Mouse (Mus musculus): ENCODE results near the gene Zfp62. TPM values are rescaled to one million over a fixed set of nuclear protein-coding genes. Genes with fewer than 3 reads are reported as not detected.

The Zfp62 gene
- total RNA-seq, 2 experiments from 2014 or later: 21.5 to 29.6 TPM

DNA sequence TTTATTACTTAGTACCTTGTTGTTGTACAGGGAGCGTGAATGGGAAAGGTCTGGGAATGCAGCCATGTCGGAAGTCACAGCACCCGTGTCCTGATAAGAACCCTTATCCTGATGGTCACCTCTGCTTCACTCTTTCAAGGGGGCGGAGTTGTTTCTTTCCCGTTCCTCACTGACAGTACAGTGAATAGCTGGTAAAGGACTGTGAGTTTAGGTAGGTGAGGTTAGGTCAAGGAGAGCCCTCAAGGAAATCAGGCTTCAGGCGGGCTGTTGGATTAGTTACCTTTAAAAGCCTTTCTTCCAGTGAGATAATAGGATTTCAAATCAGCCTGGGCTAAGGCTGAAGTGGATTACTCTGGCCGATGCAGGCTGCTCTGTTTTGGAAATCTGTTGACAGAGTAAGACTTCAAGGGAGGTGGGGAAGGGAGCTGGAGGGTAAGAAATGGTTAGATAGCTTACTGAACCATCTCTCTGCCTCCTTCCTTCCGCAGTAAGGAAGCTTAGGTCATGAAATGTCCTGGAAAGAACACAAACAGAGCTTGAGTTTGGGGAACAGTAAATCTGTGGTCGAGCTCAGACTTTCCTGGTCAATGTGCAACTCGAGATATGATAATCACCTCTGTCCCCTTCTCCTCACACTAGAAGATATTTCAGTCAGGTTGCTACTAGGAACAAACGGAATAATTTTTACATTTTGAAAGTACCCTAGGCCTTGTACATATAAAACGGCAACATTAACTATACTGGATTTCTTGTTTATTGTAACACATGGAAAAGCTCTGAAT lies 42.7 kb downstream of the Zfp62 start:
- intact Hi-C loops (cut with DNase I): loop anchor here (2.0 kb wide), 1 partner anchor 43 kb away; the partner anchor contains the start of gene Zfp62

DNA sequence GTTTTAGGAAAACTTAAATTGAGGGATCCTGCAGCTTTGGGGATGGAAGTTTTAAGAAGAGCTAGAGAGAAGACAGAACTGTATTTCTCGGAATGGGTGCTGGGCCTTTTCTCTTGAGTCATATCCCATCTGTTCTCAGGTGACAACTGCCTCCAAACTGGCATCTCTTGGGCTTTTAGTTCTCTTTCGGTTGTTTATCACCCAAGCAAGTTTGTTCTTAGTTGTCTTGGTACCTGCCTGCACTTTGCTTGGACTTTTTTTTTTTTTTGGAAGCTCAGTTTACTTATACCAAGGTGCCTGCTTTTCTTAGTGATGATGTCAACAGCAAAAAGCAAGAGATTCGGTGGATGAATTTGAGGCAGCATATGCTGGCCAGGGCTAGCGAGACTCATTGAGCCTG lies 43.4 kb downstream of the Zfp62 start:
- intact Hi-C loops (cut with DNase I): no loop called here
- no peak for DNase-seq (ENCODE audit: low spot score)

More for the DNA sequence above, 42.7 kb downstream of the Zfp62 start:
- DNase-seq (ENCODE audit: low spot score): no peak

DNA sequence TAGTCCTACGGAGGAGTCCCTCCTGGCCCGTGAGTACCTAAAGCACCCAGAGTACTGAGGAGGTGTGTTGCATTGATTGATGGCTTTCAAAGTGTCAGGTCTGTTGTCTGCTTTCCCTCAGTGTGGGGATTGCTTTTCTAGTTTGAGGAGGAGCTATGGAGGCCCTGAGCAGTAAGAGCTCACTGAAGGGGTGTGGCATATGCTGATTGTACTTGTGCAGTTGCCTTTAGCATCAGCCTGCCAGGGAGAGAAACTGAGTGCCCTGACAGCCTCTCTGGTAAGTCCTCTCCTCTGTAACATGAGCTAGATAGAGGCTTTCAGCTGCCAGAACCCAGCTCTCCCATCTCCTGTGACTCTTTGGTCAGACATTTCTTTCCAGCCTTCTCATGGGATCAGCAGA lies 44.2 kb downstream of the Zfp62 start:
- intact Hi-C loops (cut with DNase I): no loop called here
- no peak for DNase-seq (ENCODE audit: low spot score)

DNA sequence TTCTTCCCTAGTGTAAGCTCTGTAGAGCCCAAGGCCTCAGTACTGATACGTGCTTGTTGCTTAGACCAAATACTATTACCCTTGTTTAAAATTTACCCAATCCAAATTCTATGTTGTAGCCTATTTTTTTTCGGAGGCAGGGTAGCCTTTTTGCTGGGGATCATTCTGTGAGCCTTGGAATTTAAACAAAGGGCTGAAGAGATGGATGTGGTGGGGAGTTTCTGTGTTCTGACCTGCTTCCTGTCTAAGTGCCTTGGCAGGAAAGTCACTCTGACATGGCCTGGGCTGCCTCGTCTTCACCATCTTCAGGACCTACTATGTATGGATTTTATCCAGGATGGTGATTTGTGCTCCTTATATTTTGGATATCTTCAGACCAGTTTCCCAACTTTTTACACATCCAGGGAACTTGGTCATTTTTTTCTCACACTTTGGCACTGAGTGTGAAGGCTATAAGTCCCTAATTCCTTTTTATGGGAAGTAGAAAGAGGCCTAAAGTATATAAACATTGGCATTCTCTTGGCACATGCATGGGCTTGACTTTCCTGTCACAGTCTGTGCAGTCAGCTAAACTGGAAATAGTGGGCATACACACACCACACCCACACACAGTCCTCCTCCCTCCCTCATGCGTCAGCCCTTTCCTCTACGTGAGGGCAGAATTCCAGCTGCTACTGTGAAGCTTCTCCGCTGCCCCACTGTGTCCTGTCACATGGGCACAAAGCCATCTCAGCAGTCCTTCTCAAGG lies 45.3 kb downstream of the Zfp62 start:
- DNase-seq (ENCODE audit: low spot score): peak; percentile 37
- intact Hi-C loops (cut with DNase I): no loop called here

DNA sequence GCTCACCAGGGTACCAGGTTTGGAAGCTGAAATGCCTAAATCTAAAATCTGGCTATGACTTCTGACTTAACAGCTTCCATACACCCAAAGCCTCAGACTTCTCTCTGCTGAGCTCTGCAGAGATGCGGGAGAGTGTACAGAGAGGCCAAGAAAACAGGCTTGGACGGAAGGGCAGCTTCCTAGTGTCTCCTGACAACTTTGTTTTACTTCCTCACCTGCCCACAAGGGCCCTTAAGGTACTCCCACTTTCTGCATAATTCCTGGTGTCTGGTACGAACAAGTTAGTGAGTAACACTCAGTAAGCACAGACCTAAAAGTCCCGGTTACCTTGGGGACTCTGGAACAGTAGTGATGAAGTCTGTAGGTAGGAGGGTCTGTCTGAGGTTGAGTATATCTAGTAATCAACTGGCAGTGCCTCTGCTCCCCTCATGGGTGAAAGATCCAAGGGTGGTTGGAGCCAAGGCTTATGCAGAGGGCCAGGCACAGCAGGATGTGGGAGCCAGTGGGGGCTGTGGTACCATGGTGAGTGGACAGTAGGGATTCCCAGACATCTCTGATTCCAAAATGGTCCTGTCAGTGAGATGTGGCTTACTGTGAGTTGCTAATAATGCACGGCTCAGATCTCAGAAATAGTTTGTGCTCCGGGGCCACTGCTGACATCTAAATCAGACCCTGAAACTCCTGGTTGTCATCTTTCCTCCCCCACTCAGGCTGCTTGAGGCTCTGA lies 46.0 kb downstream of the Zfp62 start:
- no peak for DNase-seq (ENCODE audit: low spot score)
- intact Hi-C loops (cut with DNase I): no loop called here

DNA sequence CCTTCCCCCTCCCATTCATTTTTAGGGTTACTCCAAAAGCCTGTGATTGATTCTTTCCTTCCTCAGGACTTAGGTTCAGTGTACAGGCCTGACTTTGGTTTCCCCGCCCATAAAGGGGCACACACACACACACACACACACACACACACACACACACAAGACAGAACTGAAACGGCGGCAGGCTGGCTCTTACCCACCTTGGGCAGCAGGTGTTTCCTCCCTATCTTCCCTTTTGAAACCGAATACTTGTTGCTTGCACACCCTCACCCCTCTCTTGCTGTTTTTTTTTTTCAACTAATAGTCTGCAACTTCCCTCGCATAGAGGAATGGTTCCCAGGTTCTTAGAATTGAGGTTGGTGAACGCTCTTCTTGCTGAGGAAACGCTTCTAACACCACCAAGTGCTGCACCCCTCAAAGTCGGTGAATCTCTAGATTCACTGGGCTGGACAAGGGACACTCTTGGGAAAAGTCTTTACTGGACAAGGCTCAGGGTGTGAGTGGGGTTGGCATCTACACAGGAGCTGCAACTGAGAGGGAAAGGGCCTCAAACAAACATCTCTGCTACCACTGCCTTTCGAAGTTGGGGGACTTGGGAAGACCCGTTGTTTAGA lies 46.8 kb downstream of the Zfp62 start:
- intact Hi-C loops (cut with DNase I): loop anchor here (5.0 kb wide), 1 partner anchor 378 kb away; the partner anchor contains the start of gene Irgm1
- DNase-seq (ENCODE audit: low spot score): no peak

DNA sequence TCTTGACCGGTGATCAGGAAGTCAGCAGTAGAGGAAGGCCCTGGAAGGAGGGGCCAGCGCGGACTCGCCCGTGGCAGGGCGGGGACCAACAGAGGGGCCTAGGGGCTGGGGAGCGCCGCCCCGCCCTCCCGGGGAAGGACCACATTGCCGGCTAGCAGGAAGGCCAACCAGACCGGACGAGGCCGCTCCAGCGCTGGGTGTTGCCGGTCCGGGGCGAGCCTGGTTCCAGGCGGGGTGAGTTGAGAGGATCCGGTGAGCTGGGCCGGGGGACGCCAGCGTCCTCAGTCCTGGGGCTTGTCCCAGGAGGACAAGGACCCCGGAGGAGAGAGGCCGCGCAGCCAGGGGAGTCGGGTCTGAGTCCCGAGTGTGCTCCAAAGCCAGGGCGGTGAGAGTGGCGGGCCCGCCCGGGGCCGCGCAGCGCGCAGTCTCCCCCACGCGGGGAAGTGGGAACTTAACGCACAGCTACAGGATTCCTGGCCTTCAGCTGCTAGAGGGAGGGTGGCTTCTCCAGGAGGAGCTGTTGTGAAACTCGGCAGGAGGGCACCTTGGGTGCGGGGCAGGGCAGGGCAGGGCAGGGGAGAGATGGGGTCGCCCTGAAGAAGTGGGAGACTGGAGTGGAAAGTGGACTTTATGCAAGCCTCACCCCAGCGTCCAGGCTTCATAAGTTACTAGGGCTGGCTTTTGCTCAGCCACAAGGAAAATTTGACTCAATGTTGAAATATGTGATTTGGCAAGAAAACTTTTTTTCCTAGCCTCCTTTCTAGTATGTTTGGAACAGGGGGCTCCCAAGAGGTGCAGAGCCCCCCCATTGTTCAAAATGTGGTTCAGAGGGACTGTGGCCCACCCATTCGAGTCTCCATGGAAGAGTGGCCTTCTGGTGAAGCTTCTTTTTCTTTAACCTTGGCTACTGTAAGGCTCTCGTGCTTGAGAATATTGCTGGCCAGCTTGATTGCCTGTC lies 47.6 kb downstream of the Zfp62 start:
- DNase-seq (ENCODE audit: low spot score): peak; percentile 94
- intact Hi-C loops (cut with DNase I): loop anchor here (5.0 kb wide), 1 partner anchor 378 kb away; the partner anchor contains the start of gene Irgm1

DNA sequence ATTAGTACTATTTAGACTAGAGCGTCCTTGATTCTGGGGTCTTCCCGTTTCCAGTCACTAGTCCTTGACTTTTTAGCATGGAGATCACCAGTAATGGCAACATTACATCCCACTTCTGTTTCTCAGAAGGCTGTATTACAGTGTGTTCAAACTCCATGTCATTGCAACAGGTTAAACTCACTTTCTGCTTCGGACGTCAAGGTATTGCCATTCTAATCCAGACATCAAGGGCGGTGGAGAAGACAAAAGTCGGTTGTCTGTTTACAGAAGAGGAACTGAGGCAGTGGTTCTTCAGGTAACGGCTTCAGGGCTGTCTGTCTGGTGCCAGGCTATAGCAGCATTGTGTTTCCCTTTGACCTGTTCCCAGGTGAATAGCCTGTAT lies 48.3 kb downstream of the Zfp62 start:
- intact Hi-C loops (cut with DNase I): loop anchor here (5.0 kb wide), 1 partner anchor 379 kb away; the partner anchor contains the start of gene Irgm1
- DNase-seq (ENCODE audit: low spot score): no peak

DNA sequence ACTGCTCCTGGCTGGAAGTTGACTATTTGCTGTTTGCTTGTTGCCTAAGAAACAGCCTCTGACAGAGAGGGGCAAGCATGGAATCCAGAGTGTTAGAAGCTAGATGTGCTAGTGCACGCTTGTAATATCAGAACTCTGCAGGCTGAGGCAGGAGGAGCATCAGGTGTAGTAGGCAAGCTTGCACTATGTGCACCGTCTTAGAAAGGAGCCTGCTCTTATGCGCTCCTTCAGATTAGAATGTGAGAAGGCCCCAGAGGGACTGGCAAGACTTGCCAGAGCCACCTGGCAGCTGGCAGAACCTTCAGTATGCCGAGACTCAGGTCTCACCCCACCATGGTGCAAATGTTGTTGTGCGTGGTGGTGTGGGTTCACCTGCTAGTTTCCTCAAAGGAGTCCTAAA lies 49.0 kb downstream of the Zfp62 start:
- no peak for DNase-seq (ENCODE audit: low spot score)
- intact Hi-C loops (cut with DNase I): loop anchor here (5.0 kb wide), 1 partner anchor 380 kb away; the partner anchor contains the start of gene Irgm1

DNA sequence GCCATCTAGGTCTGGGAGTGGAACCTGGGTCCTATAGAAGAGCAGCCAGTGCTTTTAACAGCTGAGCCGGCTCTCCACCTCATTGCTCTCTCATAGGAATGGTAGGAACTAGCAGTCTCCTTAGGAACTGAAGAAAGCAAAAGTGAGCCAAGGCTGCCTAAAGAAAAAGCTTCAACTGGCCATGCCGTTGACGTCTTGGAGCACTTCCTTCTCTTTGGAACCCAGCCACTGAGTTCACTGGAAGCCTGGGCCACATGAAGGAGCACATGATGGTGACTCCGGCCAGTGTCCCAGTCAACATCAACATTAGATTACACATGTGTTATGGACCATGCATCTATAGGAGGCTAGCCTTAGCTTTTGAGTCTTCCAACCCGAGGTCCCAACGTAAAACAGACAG lies 49.9 kb downstream of the Zfp62 start:
- DNase-seq (ENCODE audit: low spot score): no peak
- intact Hi-C loops (cut with DNase I): loop anchor here (5.0 kb wide), 1 partner anchor 381 kb away; the partner anchor contains the start of gene Irgm1

DNA sequence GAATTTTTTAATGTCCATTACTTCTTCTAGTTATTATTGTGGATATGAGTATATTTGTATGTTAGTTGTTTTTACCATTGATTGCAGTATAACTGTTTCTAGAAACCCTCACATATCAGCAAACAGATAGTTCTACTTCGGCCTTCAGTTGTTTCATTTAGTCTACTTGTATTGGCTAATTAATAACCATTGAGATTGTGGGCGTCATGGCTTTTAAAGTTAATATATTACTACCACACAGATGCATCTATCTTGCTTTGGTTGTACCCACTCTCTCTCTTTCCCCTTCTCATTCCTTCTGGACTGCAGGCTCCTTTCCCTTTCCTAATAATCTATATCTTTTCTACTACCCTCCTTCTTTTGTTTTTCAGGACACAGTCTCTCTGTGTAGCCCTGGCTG lies 56.2 kb downstream of the Zfp62 start:
- intact Hi-C loops (cut with DNase I): no loop called here
- DNase-seq (ENCODE audit: low spot score): no peak

DNA sequence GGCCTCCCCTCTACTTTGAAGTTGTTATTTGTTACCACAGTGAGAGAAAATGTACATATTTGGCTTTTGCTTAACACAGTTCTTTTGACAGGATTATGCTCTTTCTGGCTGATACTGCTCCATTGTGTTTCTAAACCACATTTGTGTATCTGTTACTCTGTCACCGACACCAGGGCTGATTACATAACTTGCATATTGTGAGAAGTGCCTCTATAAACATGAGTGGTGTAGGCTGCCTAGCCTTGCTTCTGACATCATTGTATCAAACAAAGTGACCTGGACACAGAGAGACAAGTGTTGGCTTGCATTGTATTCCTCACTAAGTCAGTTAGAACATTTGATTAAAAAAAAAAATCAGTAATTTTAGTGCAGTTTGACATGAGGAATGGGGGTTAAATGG lies 56.7 kb downstream of the Zfp62 start:
- DNase-seq (ENCODE audit: low spot score): no peak
- intact Hi-C loops (cut with DNase I): no loop called here

DNA sequence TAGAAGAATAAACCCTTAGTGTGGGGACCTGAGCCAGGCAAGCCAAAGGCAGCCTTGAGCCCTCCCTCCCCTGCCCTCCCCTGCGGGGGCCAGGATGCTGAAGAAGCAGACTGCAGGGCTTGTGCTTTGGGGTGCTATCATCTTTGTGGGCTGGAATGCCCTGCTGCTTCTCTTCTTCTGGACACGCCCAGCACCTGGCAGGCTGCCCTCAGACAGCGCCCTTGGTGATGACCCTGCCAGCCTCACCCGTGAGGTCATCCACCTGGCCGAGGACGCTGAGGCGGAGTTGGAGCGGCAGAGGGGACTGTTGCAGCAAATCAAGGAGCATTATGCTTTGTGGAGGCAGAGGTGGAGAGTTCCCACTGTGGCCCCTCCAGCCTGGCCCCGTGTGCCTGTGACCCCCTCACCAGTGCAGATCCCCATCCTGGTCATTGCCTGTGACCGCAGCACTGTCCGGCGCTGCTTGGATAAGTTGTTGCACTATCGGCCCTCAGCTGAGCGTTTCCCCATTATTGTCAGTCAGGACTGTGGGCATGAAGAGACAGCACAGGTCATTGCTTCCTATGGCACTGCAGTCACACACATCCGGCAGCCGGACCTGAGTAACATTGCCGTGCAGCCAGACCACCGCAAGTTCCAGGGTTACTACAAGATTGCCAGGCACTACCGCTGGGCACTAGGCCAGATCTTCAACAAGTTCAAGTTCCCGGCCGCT lies 57.7 kb downstream of the Zfp62 start:
- intact Hi-C loops (cut with DNase I): no loop called here
- no peak for DNase-seq (ENCODE audit: low spot score)

DNA sequence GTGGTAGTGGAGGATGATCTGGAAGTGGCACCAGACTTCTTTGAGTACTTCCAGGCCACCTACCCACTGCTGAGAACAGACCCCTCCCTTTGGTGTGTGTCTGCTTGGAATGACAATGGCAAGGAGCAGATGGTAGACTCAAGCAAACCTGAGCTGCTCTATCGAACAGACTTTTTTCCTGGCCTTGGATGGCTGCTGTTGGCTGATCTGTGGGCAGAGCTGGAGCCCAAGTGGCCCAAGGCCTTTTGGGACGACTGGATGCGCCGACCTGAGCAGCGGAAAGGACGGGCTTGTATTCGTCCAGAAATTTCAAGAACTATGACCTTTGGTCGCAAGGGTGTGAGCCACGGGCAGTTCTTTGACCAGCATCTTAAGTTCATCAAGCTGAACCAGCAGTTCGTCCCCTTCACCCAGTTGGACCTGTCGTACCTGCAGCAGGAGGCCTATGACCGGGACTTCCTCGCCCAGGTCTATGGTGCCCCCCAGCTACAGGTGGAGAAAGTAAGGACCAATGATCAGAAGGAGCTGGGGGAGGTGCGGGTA lies 58.3 kb downstream of the Zfp62 start:
- no peak for DNase-seq (ENCODE audit: low spot score)
- intact Hi-C loops (cut with DNase I): no loop called here

DNA sequence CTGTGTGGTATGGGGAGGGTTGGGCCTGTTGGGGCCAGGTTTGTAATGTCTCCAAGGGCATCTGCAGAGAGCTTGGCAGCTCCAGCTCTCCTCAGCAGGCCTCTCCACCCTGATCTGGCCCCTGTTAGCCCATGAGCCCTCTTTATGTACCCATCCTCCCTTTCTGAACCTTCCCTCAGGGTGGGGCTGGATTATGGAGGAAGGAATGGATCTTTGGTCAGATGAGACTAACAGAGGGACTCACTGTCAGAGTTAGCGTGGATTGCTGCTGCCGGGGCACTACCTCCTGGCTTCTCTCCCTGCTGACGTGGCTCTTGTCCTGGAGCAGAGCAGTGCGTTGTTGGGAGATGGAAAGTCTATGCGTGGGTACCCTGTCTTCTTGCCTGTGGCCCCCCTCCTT lies 59.2 kb downstream of the Zfp62 start:
- intact Hi-C loops (cut with DNase I): no loop called here

DNA sequence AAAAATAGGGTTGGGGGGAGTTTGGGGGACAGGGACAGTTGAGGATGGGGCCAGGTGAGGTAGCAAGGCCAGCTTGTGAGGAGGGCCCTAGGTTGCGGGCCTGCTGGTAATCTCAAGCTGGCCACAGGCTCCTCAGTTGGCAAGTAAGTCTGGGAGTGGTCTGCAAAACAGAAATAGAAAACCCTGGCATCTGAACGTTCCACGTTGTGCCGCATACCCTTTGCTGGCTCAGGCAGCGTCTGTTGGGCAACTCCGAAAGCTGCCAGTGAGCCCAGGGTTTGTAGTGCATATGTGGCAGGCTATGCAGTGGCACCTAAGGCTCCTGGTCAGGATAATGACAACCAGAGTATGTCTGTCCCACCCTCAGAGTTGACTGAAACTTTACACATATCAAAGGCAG lies 60.1 kb downstream of the Zfp62 start:
- intact Hi-C loops (cut with DNase I): no loop called here
- no peak for DNase-seq (ENCODE audit: low spot score)

More for the DNA sequence above, 59.2 kb downstream of the Zfp62 start:
- no peak for DNase-seq (ENCODE audit: low spot score)

DNA sequence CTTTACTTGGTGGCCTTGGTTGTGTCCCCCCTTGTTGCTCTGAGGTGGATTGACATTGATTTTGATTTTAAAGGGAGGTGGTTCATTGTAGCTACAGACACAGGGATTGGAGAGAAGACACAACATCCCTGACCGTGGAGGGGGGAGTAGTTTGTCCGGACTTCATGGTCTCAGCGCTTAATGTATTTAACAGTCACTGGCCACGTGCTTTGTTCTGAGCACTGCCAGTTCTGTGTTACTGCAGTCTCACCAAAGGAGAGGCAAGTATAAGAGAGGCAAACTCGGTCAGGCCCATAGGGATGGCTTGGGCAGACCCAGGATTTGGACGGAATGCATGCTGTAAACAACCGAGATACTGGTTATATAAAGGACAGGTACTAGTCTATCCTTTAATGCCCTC lies 61.0 kb downstream of the Zfp62 start:
- DNase-seq (ENCODE audit: low spot score): no peak
- intact Hi-C loops (cut with DNase I): no loop called here

DNA sequence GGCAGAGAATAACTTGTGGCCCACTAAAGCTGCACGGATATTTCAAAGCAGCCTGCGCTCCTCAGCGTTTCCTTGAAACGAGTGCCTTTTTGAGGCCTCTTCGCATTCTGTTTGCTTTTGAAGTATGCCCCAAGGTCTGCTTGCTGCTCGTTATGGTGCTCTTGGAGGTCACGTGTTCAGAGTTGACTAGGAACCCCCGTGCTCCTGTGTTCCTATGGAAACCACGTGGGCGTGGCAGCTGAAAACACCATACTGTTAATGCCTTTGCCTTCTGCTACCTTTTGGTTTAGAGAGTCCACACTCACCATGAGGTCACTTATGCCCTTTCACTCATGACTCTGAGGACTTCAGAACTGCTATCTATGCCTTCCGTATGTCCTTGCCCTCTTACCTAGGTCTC lies 61.5 kb downstream of the Zfp62 start:
- intact Hi-C loops (cut with DNase I): no loop called here
- no peak for DNase-seq (ENCODE audit: low spot score)
